Mouse (Mus musculus) naive thymus-derived CD4-positive, alpha-beta T cell, adult 2 months (primary cell): ENCODE results near the gene Gm10318.
A peak's percentile ranks its signal among the peaks of the same experiment; 100 is the strongest.

ENCODE experiments used
- DNase-seq: peaks from one replicate; pipeline ENCODE4 v3.0.0-alpha.2; 2011; ENCODE audit warnings: low read depth

Gm10318 gene

DNA sequence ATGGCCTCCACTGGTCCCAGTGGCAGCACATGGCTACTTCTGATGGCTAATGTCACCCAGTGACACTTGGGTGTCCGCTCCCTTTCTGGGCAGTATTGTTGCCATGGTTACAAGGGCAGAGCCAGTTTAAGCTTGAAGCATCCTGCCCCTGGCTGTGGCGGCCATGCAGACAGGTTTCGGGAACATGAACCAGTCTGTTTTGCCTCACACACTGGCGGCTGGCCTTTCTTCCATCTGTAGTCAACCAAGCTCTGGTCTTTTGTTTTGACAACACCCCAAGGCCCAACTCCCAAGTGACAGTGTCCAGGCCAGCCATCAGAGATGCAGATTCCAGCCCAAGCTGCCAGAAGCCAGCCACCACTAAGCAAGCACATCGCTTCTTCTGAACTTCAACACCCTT, 42.9 kb downstream of the Gm10318 start:
- DNase-seq = no peak

DNA sequence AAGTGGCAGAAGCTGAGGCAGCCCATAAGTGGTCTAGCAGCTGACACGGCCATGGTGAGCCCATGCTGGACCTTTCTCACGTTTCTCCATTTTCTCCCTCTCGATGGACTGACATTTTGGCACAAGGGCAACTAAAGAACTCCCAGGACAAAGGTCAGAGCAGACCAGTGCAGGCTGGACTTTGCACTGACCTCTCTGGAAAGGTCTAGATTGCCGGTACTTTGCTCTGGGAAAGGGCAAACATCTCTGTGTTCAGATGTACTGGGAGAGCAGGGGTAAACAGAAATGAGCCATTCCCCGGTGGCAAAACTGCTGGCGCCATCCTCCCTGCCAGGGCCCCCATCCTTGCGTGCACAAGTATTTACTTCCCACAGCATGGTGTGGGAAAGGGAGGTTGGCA, 47.5 kb downstream of the Gm10318 start:
- DNase-seq = no peak

DNA sequence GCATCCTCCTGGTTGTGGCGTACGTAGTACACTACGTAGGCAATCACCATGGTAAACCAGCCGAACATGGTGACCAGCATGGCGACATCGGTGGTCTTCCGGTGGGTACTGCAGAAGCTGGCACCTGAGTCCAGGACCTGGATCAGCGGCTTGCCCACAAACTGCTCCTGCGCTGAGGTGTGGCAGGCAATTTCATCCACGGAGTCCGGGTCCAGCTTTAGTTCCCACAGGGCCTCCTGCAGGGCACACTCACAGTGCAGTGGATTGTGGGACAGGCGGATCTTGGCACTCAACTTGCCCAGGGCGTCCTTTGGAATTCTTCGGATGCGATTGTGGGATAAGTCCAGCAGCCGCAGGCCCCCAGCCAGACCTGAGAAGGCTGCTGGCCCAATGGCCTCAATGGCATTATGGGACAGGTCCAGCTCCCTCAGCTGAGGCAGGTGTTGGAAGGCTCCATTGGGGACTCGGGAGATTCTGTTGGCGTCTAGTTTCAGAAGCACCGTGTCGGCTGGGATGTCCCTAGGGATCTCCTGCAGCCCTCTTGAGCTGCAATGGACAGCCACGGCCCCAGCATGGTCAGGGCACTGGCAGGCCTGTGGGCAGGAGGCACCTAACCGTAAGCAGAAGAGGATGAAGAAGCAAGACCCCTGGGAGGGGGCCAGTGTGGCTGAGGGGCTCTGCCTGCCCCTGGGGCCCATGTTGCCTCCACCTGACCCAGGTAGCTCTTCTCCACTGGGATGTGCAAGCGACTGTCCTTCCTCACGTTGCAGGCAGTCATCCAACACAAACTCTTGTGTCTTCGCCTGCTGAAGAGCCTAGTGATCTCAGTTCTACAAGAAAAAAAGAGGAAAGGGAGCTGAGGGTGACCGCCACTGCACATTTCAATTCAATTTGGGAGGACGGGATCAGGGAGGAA, 48.5 kb downstream of the Gm10318 start:
- no peak for DNase-seq

DNA sequence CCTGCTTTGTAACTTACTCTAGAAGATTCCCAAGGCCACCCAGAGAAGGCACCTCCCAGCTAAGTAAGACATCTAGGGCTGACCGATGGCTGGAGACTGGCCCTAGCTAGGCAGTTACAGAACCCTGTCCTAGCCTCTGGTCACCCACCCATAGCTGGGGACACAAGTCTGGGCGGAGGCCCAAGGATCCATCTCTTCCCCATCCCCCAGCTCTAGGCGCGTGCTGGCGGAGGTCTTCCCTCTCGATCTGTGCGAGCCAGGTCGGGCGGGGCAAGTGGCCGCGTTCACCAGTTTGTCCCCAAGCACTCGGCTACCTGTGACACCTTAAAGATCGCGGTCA, 49.2 kb downstream of the Gm10318 start:
- no peak for DNase-seq

DNA sequence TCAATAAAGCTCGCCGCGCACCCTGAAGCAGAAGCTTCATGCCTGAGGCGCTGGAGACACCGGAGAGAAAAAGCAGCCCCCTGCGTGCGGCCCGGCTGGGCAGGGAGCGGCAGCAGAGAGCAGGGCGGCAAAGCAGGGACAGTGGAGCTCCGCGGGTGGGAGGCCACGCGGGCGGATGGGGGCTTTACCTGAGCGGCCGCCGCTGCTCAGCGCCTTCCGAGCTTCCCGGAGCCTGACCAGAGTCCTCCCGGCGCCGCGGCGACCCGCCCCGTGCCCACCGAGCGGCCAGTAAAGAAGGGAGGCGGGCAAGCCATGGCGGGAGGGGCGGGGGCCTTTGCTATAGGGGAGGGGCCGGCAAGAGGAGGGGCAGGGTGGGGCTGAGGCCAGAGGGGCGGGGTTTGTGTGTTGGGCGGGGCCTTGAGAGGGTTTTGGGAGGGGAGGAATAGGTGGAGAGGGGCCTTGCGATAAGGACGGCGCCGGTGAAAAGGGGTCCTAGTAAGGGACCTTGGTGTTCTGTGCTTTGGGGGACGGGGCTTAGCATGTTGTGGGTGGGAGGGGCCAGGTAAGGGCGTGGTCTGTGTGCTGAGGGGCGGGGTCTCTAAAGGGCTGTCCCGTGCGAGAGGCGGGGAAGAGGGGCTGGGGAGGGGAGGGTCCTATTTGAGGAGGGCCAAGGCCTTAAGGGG, 49.7 kb downstream of the Gm10318 start, which contains the start of gene Lrrc3:
TSS of gene Lrrc3 (minus strand) at position 326 of the 683 bp plus-strand sequence.
- DNase-seq = peak; percentile 7

DNA sequence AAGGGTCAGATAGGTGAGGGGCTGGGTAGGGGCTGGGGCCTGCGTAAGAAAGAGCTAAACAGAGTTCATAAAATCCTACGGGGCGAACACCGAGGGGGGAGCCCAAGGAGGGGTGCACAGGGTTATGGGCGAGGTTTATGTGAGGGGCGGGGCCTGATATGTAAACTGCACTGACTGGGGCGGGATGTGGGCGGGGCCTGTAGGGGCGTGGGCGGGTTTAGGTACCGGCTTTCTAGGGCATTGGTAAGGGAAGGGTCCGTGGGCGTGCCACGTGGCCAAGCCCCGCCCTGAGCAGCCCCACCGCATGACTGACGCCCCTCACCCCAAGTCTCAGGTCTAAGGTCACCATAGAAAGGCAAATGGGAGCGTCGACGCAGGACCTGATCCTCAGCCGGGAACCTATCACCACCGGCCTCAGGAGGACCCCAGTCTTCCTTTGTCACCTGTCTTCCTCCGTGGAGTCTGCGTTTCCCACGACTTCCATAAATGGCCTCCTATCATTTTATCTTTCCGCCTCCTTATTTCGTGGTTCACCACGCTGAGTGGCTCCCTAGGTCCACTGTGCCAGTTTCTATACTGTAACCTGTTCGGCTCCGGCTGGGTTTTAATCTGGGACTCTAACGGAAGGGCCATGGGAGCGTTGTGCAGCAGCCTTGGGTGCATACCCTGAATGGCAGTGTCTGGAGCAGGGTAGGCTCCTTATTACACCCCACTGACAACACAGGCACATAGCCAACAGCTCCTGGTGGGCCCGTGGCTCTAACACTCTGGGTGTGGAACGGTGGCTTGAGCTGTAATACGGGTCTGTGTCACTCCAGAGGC, 50.4 kb downstream of the Gm10318 start:
- DNase-seq = peak; percentile 35
